Mouse (Mus musculus): ENCODE results near the gene Arid5b. TPM values are rescaled to one million over a fixed set of nuclear protein-coding genes. Genes with fewer than 3 reads are reported as not detected.

The Arid5b gene
- polyA plus RNA-seq, 1 experiment from 2014 or later = 41.2 TPM

GRCm38 (mm10) chr10:68207803-68208669 lies 70.5 kb downstream of the Arid5b start:
- H3K4me3 ChIP-seq = peak overlapping the region; percentile 5; the same call in 1 of the 2 replicates
- no peaks in the 10 kb centered on the region for H3K27me3 ChIP-seq
- H3K27ac ChIP-seq = no peak overlapping the region
- 0 out of 2 replicates have a peak overlapping the region, but pooled peaks have one; percentile 15 for H3K4me2 ChIP-seq
- H3K9me3 ChIP-seq = no peaks in the 10 kb centered on the region
- H3K36me3 ChIP-seq = no peaks in the 10 kb centered on the region; the same call in 1 of the 2 replicates
- peaks cover 33% of the 10 kb centered on the region for H3K4me1 ChIP-seq
- H3K9ac ChIP-seq = no peak overlapping the region
- no peak for ATAC-seq (ENCODE audit: insufficient number of reproducible peaks, low FRiP score, low TSS enrichment, low read depth)
- 14% methylated on average over 20 of the region's 20 CpGs for WGBS

- ATAC-seq (ENCODE audit: insufficient number of reproducible peaks, low FRiP score, low TSS enrichment, low read depth) = no peak
- no peak overlapping the region for H3K4me2 ChIP-seq
- H3K9me3 ChIP-seq = no peaks in the 10 kb centered on the region
- WGBS = 87% methylated on average over 6 of the region's 6 CpGs
- H3K4me1 ChIP-seq = peaks cover 14% of the 10 kb centered on the region
- H3K9ac ChIP-seq = no peak overlapping the region
- H3K27me3 ChIP-seq = no peaks in the 10 kb centered on the region
- peaks cover 18% of the 10 kb centered on the region; the same call in 1 of the 2 replicates for H3K36me3 ChIP-seq
- no peak overlapping the region for H3K4me3 ChIP-seq
- H3K27ac ChIP-seq = no peak overlapping the region
Measured at GRCm38 (mm10) chr10:68204391-68204790, 74.1 kb downstream of the Arid5b start.

GRCm38 (mm10) chr10:68203860-68204259 lies 74.7 kb downstream of the Arid5b start:
- Histone ChIP-seq H3K4me1 (peaks cover 10% of the 10 kb centered on the region), H3K9me3 (no peaks in the 10 kb centered on the region), H3K36me3 (peaks cover 21% of the 10 kb centered on the region), H3K9ac (no peak overlapping the region), H3K27ac (no peak overlapping the region), H3K27me3 (no peaks in the 10 kb centered on the region), H3K4me3 (no peak overlapping the region), H3K4me2 (no peak overlapping the region)
- WGBS = 89% methylated on average over 7 of the region's 7 CpGs
- ATAC-seq (ENCODE audit: insufficient number of reproducible peaks, low FRiP score, low TSS enrichment, low read depth) = no peak

- H3K9me3 ChIP-seq = no peaks in the 10 kb centered on the region
- H3K36me3 ChIP-seq = peaks cover 27% of the 10 kb centered on the region
- 77% methylated on average over 11 of the region's 11 CpGs for WGBS
- peaks cover 6% of the 10 kb centered on the region; the same call in 1 of the 2 replicates for H3K4me1 ChIP-seq
- H3K4me2 ChIP-seq = no peak overlapping the region
- no peaks in the 10 kb centered on the region for H3K27me3 ChIP-seq
- no peak overlapping the region for H3K4me3 ChIP-seq
- no peak for ATAC-seq (ENCODE audit: insufficient number of reproducible peaks, low FRiP score, low TSS enrichment, low read depth)
- no peak overlapping the region for H3K27ac ChIP-seq
- no peak overlapping the region for H3K9ac ChIP-seq
Measured at GRCm38 (mm10) chr10:68203322-68203721, 75.2 kb downstream of the Arid5b start.

- Histone ChIP-seq H3K9me3 (no peaks in the 10 kb centered on the region), H3K4me1 (no peaks in the 10 kb centered on the region), H3K27me3 (no peaks in the 10 kb centered on the region), H3K4me2 (no peak overlapping the region), H3K4me3 (no peak overlapping the region), H3K9ac (no peak overlapping the region), H3K27ac (no peak overlapping the region), H3K36me3 (peaks cover 29% of the 10 kb centered on the region)
- 90% methylated on average over 5 of the region's 5 CpGs for WGBS
- ATAC-seq (ENCODE audit: insufficient number of reproducible peaks, low FRiP score, low TSS enrichment, low read depth) = no peak
Measured at GRCm38 (mm10) chr10:68199440-68199839, 79.1 kb downstream of the Arid5b start.

- no peak for ATAC-seq (ENCODE audit: insufficient number of reproducible peaks, low FRiP score, low TSS enrichment, low read depth)
- WGBS = 74% methylated on average over 9 of the region's 9 CpGs
- Histone ChIP-seq H3K36me3 (peaks cover 14% of the 10 kb centered on the region), H3K9me3 (no peaks in the 10 kb centered on the region), H3K9ac (no peak overlapping the region), H3K4me2 (no peak overlapping the region), H3K27me3 (no peaks in the 10 kb centered on the region), H3K4me3 (no peak overlapping the region), H3K4me1 (peaks cover 17% of the 10 kb centered on the region), H3K27ac (no peak overlapping the region)
Measured at GRCm38 (mm10) chr10:68196324-68196723, 82.2 kb downstream of the Arid5b start.

- 36% methylated on average over 3 of the region's 3 CpGs for WGBS
- H3K4me1 ChIP-seq = peaks cover 27% of the 10 kb centered on the region
- no peaks in the 10 kb centered on the region for H3K27me3 ChIP-seq
- no peak for ATAC-seq (ENCODE audit: insufficient number of reproducible peaks, low FRiP score, low TSS enrichment, low read depth)
- no peak overlapping the region for H3K4me2 ChIP-seq
- no peak overlapping the region for H3K9ac ChIP-seq
- no peak overlapping the region for H3K4me3 ChIP-seq
- peaks cover 4% of the 10 kb centered on the region; the same call in 1 of the 2 replicates for H3K36me3 ChIP-seq
- H3K27ac ChIP-seq = 0 out of 2 replicates have a peak overlapping the region, but pooled peaks have one; percentile 44
- H3K9me3 ChIP-seq = no peaks in the 10 kb centered on the region
Measured at GRCm38 (mm10) chr10:68193561-68193960, 85.0 kb downstream of the Arid5b start.

- 13% methylated on average over 3 of the region's 3 CpGs for WGBS
- H3K4me3 ChIP-seq = no peak overlapping the region
- H3K9ac ChIP-seq = no peak overlapping the region
- H3K27ac ChIP-seq = peak overlapping the region; percentile 72
- H3K4me1 ChIP-seq = peaks cover 27% of the 10 kb centered on the region
- no peaks in the 10 kb centered on the region for H3K36me3 ChIP-seq
- 0 out of 2 replicates have a peak, but pooled peaks have one; percentile 52 for ATAC-seq (ENCODE audit: insufficient number of reproducible peaks, low FRiP score, low TSS enrichment, low read depth)
- H3K4me2 ChIP-seq = no peak overlapping the region
- no peaks in the 10 kb centered on the region for H3K27me3 ChIP-seq
- no peaks in the 10 kb centered on the region for H3K9me3 ChIP-seq
Measured at GRCm38 (mm10) chr10:68192824-68193255, 85.7 kb downstream of the Arid5b start.

GRCm38 (mm10) chr10:68191691-68192380 lies 86.7 kb downstream of the Arid5b start:
- Histone ChIP-seq H3K27ac (peak overlapping the region; percentile 48), H3K36me3 (peaks cover 2% of the 10 kb centered on the region; the same call in 1 of the 2 replicates), H3K9ac (no peak overlapping the region), H3K9me3 (no peaks in the 10 kb centered on the region), H3K27me3 (no peaks in the 10 kb centered on the region), H3K4me1 (peaks cover 27% of the 10 kb centered on the region), H3K4me2 (peak overlapping the region; percentile 32), H3K4me3 (peak overlapping the region; percentile 17)
- 11% methylated on average over 13 of the region's 13 CpGs for WGBS
- ATAC-seq (ENCODE audit: insufficient number of reproducible peaks, low FRiP score, low TSS enrichment, low read depth) = no peak

- peaks cover 27% of the 10 kb centered on the region for H3K4me1 ChIP-seq
- H3K4me2 ChIP-seq = no peak overlapping the region
- H3K36me3 ChIP-seq = peaks cover 8% of the 10 kb centered on the region; the same call in 1 of the 2 replicates
- WGBS = 35% methylated on average over 8 of the region's 8 CpGs
- H3K27ac ChIP-seq = no peak overlapping the region
- H3K9ac ChIP-seq = no peak overlapping the region
- H3K27me3 ChIP-seq = no peaks in the 10 kb centered on the region
- no peak overlapping the region for H3K4me3 ChIP-seq
- no peak for ATAC-seq (ENCODE audit: insufficient number of reproducible peaks, low FRiP score, low TSS enrichment, low read depth)
- no peaks in the 10 kb centered on the region for H3K9me3 ChIP-seq
Measured at GRCm38 (mm10) chr10:68191146-68191545, 87.4 kb downstream of the Arid5b start.

GRCm38 (mm10) chr10:68189847-68190246 lies 88.7 kb downstream of the Arid5b start:
- H3K27ac ChIP-seq = no peak overlapping the region
- no peak overlapping the region for H3K9ac ChIP-seq
- H3K4me1 ChIP-seq = peaks cover 27% of the 10 kb centered on the region
- no peak for ATAC-seq (ENCODE audit: insufficient number of reproducible peaks, low FRiP score, low TSS enrichment, low read depth)
- H3K4me2 ChIP-seq = no peak overlapping the region
- no peaks in the 10 kb centered on the region for H3K27me3 ChIP-seq
- H3K9me3 ChIP-seq = no peaks in the 10 kb centered on the region
- H3K36me3 ChIP-seq = peaks cover 17% of the 10 kb centered on the region
- H3K4me3 ChIP-seq = no peak overlapping the region
- 63% methylated on average over 3 of the region's 3 CpGs for WGBS

GRCm38 (mm10) chr10:68183096-68183495 lies 95.4 kb downstream of the Arid5b start:
- Histone ChIP-seq H3K4me3 (no peak overlapping the region), H3K9ac (no peak overlapping the region), H3K4me1 (no peaks in the 10 kb centered on the region; the same call in 1 of the 2 replicates), H3K4me2 (no peak overlapping the region), H3K27ac (no peak overlapping the region), H3K9me3 (no peaks in the 10 kb centered on the region), H3K27me3 (no peaks in the 10 kb centered on the region), H3K36me3 (peaks cover 17% of the 10 kb centered on the region)
- ATAC-seq (ENCODE audit: insufficient number of reproducible peaks, low FRiP score, low TSS enrichment, low read depth) = no peak
- 82% methylated on average over 7 of the region's 7 CpGs for WGBS

Data from limb, embryonic 15.5 days (tissue).